Mouse (Mus musculus) heart, postnatal 0 days (tissue): ENCODE data around the gene Dab2.

Experiments
- CTCF ChIP-seq: IDR thresholded peaks from 2 replicates; pipeline ENCODE4 v1.5.1; 2016; ENCODE audit warnings: antibody characterized with exemption, control low read depth, low read depth
- EP300 ChIP-seq: IDR thresholded peaks from 2 replicates; pipeline ENCODE4 v1.6.1; 2016; ENCODE audit warnings: antibody characterized with exemption, low read depth

DNA sequence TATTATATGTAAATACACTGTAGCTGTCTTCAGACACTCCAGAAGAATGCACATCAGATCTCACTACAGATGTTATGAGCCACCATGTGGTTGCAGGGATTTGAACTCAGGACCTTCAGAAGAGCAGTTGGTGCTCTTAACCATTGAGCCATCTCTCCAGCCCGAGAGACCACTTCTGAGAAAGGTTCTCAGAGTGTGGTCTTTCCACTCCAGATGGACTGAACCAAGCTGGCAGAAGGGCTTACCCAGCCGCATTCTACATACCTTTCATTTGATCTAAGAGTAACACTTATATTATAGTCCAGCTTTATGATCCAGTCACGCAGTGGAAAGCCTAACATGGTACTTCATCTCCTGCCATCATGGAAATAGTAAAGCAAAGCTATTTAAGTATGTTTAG lies 92.3 kb downstream of the Dab2 start:
- no peak for TF ChIP-seq CTCF
- no peak for TF ChIP-seq EP300
